Mouse (Mus musculus): ENCODE data around the gene Gm2431.
"Not testable (repeated sequence)": the region's sequence is repeated elsewhere in the genome, so short reads cannot be mapped to it uniquely, and the experiment has no call there.

DNA sequence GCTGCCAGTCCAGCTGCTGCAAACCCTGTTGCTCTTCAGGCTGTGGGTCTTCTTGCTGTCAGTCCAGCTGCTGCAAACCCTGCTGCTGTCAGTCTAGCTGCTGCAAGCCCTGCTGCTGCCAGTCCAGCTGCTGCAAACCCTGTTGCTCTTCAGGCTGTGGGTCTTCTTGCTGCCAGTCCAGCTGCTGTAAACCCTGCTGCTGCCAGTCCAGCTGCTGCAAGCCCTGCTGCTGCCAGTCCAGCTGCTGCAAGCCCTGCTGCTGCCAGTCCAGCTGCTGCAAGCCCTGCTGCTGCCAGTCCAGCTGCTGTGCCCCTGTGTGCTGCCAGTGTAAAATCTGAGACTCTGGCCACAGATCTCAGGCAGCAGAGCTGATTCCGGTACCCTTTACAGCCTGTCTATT, 45.8 kb upstream of the Gm2431 start:
- TF ChIP-seq POLR2A (IDR thresholded peaks at IDR 0.05; ENCODE audit: control insufficient read depth, extremely low read depth, insufficient read depth, low read length, poor library complexity); CTCF (IDR thresholded peaks at IDR 0.05; ENCODE audit: borderline replicate concordance, control insufficient read depth, extremely low read depth, insufficient read depth, low read length, poor library complexity): not testable (repeated sequence)

Measured in thymus, adult 2 months (tissue).